Mouse (Mus musculus): ENCODE results near the gene Tmem115. TPM values are rescaled to one million over a fixed set of nuclear protein-coding genes. Genes with fewer than 3 reads are reported as not detected.
A peak's percentile ranks its signal among the peaks of the same experiment; 100 is the strongest.
"Not testable (repeated sequence)": the region's sequence is repeated elsewhere in the genome, so short reads cannot be mapped to it uniquely, and the experiment has no call there.

The Tmem115 gene
- total RNA-seq, 2 experiments from 2014 or later: 33.3 to 38.1 TPM

DNA sequence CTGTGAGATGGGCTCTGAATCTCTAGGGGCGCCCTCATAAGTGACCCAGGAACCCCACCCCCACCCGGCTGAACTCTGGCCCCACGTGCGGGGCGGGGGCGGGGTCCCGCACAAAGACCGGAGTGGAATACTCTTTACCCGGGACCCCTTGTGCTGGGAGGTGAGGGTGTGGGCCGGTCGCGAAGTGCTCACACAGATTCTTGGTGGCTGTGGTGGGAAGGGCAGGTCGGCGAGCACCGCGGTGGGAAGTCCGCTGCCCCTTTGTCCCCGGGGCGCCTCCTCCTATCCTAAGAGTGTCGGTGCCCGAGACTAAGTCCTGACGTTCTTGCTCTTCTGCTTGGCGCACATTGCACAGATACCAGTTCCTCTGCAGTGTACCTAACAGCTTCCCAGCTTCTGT is 35.5 kb downstream of the Tmem115 start:
- DNase-seq (ENCODE audit: low spot score in 2 of 2): no peak

- DNase-seq (ENCODE audit: low spot score in 2 of 2): no peak
Observed at GRCm38 (mm10) chr9:107570016-107570415, 36.3 kb downstream of the Tmem115 start.

GRCm38 (mm10) chr9:107570845-107571244 is 37.1 kb downstream of the Tmem115 start:
- DNase-seq (ENCODE audit: low spot score in 2 of 2): no peak

DNA sequence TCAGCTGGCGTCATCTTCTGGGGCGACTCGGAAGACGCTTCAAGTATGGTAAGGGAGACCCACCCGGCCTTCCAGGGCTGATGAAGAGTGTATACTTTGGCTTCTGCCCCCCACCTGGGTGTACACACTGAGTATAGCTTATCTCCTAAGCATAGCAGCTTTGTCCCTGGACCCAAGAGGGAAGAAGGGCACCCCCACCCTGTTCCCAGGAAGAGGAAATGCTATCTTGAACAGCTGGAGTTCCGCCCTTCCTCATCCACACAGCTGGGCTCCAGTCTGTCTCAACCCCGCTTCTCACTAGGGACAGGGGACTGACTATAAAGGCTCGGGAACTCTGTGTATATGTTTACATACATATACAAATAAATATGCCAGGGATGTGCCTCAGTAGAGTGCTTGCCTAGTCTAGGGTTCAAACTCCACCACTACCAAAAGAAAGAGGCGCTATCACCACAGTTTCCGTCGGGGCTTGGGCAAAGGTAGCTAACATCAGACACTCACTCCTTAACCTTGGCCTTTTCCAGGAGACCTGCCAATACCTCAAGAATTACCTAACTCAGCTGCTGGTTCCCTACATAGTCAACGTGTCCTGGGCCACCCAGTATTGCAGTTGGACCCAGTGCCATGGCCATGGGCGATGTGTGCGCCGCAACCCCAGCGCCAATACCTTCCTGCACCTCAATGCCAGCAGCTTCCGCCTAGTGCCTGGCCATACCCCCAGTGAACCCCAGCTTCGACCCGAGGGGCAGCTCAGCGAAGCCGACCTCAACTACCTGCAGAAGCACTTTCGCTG is 38.0 kb downstream of the Tmem115 start:
- DNase-seq (ENCODE audit: low spot score in 2 of 2): no peak

- DNase-seq (ENCODE audit: low spot score in 2 of 2): no peak
Observed at GRCm38 (mm10) chr9:107572327-107572662, 38.5 kb downstream of the Tmem115 start.

- not testable (repeated sequence) for DNase-seq (ENCODE audit: low spot score in 2 of 2)
Observed at GRCm38 (mm10) chr9:107573774-107574173, 40.0 kb downstream of the Tmem115 start.

DNA sequence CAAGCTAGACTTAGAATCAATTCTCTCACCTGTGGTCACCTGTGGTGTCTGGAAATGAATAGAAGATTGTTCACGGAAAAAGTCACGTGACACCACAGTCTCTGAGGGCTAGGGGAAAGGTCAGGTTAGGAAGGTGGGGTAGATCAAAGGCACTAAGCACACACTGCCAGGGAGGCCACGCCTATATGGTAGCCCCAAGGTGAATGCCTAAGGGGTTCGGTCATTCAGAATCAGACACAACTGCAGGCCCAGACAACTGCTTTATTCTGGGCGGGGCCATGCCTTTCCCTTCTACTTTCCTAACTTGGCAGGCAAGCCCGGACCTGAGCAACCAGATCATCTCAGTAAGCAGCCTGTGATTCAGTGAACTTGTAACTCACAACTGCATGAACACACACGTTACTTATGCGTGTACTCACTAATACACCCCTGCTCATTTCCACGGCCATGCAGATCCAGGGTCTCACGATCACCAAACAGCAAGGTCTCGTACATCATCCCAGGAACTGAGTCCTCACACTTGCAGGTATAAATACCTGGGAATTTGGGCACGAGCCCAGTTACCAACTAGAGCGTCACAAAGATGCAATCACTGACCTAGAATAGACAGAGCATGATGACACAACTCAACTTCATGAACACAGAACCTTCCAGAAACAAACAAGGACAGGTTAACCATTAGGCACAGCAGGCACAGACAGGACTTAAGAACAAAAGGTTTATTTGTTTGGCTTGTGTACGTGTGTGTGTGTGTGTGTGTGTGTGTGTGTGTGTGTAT is 42.0 kb downstream of the Tmem115 start:
- no peak for DNase-seq (ENCODE audit: low spot score in 2 of 2)

GRCm38 (mm10) chr9:107576357-107577107 is 42.8 kb downstream of the Tmem115 start, which contains the start of gene Hyal1:
Gene Hyal1, plus strand, starts transcription at chr9:107576927.
- DNase-seq (ENCODE audit: low spot score in 2 of 2): peak in 1 of 2 experiments; percentile 51

- DNase-seq (ENCODE audit: low spot score in 2 of 2): no peak
Observed at GRCm38 (mm10) chr9:107577871-107578270, 44.1 kb downstream of the Tmem115 start.

GRCm38 (mm10) chr9:107578587-107578986 is 44.8 kb downstream of the Tmem115 start, which contains the start of gene Naa80:
Gene Naa80, plus strand, starts transcription at chr9:107578887.
- no peak for DNase-seq (ENCODE audit: low spot score in 2 of 2)

- no peak for DNase-seq (ENCODE audit: low spot score in 2 of 2)
Observed at GRCm38 (mm10) chr9:107579023-107579900, 45.5 kb downstream of the Tmem115 start.

DNA sequence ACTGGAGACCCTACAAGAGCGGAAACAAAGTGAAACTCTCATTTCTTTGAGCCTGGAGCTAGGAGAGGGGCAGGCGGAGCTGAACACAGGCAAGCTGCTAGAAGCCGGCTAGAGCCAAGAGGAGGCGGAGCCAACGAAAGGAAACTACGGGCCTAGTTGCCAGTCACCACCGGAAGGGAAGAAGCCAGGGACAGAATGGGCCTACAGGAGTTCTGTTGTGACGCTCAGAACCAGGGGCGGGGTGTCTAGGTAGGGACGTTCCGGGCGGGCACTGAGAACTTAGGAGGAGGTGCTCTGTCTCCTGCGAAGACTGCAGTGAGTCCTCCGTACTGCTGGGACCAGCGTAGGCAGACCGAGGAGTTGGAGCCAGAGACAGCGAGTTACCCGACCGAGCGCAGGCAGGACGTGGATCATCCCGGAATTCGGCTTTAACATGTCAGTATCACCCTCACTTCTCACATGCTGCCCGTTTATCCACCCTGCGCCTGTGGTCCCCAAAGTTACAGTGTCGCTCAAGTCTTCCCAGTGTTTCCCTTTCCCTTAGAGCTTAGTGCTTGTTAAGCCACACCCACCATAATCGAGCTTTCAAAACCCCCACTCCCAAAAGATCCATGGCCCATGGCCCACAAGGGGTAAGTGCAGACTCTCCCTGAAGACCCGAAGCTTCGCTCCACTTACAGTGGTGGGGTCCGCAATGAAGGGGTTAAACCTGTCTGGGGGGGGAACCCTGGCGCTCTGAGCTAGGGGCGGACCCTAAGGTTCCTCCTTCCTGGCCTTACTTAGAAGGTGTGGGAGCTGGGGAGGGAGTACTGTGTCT is 47.0 kb downstream of the Tmem115 start, which contains the start of gene Hyal3:
Gene Hyal3 (plus strand): TSS at position 318 of the 817 bp plus-strand sequence.
- peak; percentile 84 to 92 for DNase-seq (ENCODE audit: low spot score in 2 of 2)

GRCm38 (mm10) chr9:107581584-107581983 is 47.8 kb downstream of the Tmem115 start:
- no peak for DNase-seq (ENCODE audit: low spot score in 2 of 2)

- DNase-seq (ENCODE audit: low spot score in 2 of 2): no peak
Observed at GRCm38 (mm10) chr9:107582509-107583062, 48.8 kb downstream of the Tmem115 start.

DNA sequence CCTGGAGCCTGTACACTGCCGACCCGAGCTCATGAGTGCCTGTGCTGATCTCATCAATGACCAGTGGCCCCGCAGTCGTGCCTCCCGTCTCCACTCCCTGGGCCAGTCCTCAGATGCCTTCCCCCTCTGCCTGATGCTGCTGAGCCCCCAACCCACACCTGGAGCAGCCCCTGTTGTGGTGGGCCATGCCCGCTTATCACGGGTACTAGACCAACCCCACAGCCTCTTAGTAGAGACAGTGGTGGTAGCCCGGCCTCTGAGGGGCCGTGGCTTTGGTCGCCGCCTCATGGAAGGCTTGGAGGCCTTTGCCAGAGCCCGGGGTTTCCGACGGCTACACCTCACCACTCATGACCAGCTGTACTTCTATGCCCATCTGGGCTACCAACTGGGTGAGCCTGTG is 49.4 kb downstream of the Tmem115 start:
- no peak for DNase-seq (ENCODE audit: low spot score in 2 of 2)

GRCm38 (mm10) chr9:107586504-107586903 is 52.8 kb downstream of the Tmem115 start:
- no peak for DNase-seq (ENCODE audit: low spot score in 2 of 2)

GRCm38 (mm10) chr9:107586974-107587832 is 53.5 kb downstream of the Tmem115 start, which contains the start of gene Ifrd2:
Gene Ifrd2, plus strand, starts transcription at chr9:107587642.
- DNase-seq (ENCODE audit: low spot score in 2 of 2): peak; percentile 91 to 99
